Mouse (Mus musculus): ENCODE results near the gene Syt2. TPM values are rescaled to one million over a fixed set of nuclear protein-coding genes. Genes with fewer than 3 reads are reported as not detected.
A peak's percentile ranks its signal among the peaks of the same experiment; 100 is the strongest.

Syt2 gene
- polyA plus RNA-seq, 1 experiment from 2014 or later, result 0.12 TPM

DNA sequence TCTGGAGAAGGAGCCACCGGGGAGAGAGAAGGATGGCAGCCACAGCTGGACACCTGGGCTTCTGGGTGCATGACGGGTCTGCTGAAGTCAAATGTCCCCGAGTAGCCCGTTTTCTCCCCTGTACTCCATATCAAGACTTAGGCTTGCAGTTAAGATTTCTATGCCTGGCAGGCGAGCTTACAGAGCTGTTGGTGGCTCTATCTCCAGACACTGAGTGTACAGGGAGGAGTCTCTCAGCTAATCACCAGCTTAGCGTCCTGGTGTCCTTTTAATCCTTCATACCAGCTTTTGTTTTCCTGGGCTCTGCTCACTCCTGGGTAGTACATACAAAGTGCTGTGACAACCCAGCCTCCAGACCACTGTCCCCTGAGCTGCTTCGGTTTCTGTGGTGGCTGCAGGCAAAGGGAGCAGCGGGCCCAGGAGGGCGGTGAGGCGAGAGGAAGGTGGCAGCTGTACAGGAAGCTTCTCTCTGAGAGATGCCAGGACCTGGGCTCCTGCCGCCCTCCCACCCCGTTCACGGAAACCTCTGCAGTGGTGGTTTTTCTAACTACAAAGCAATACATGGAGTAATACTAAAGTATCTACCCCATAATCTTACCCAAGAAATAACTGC lies 131.6 kb downstream of the Syt2 start:
- no peak overlapping the region for H3K9ac ChIP-seq (ENCODE audit: low read depth, low read length)
- 0 out of 2 replicates have a peak, but pooled peaks cover 2% of the 10 kb centered on the region for H3K36me3 ChIP-seq (ENCODE audit: control insufficient read depth, insufficient read depth, low read length)
- no peak for DNase-seq (ENCODE audit: low spot score)
- H3K27ac ChIP-seq (ENCODE audit: low read depth, low read length), result no peak overlapping the region
- ATAC-seq (replicated peaks; ENCODE audit: low FRiP score), result 0 out of 2 replicates have a peak, but pooled peaks have one; percentile 23
- H3K9me3 ChIP-seq (ENCODE audit: control insufficient read depth, low read length), result no peaks in the 10 kb centered on the region
- peaks cover 8% of the 10 kb centered on the region for H3K4me1 ChIP-seq (replicated peaks; ENCODE audit: control insufficient read depth, insufficient read depth, low read length)
- H3K4me3 ChIP-seq (ENCODE audit: low read depth, low read length), result no peak overlapping the region
- no peaks in the 10 kb centered on the region for H3K27me3 ChIP-seq (replicated peaks; ENCODE audit: control insufficient read depth, insufficient read depth, low read length)
- WGBS, result 64% methylated on average over 13 of the region's 13 CpGs
- H3K4me2 ChIP-seq, result no peak overlapping the region

DNA sequence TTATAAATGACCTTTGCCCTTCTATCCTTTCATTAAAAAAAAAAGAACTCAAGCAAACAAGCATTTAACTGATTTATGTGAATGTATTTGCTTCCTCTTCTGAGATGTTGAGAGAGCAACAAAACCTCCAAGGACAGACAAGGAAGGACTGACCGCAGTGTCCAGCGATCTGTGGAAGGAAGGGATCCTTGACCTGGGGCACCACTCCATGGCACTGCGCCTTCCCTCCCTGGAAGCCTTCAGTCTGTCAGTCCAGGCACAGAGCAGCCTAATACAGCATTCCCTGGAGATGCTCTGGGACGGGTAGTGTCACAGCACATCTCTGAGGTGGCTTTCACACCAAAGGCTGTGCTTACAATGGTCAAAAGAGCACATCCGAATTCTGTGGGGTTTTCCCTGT lies 136.3 kb downstream of the Syt2 start:
- ATAC-seq (replicated peaks; ENCODE audit: low FRiP score) (no peak), DNase-seq (ENCODE audit: low spot score) (no peak)
- H3K4me2 ChIP-seq, result no peak overlapping the region
- no peaks in the 10 kb centered on the region for H3K9me3 ChIP-seq (ENCODE audit: control insufficient read depth, low read length)
- H3K4me3 ChIP-seq (ENCODE audit: low read depth, low read length), result no peak overlapping the region
- no peak overlapping the region for H3K27ac ChIP-seq (ENCODE audit: low read depth, low read length)
- H3K27me3 ChIP-seq (replicated peaks; ENCODE audit: control insufficient read depth, insufficient read depth, low read length), result no peaks in the 10 kb centered on the region
- H3K9ac ChIP-seq (ENCODE audit: low read depth, low read length), result no peak overlapping the region
- no peaks in the 10 kb centered on the region; the same call in 1 of the 2 replicates for H3K4me1 ChIP-seq (replicated peaks; ENCODE audit: control insufficient read depth, insufficient read depth, low read length)
- 83% methylated on average over 5 of the region's 5 CpGs for WGBS
- no peaks in the 10 kb centered on the region for H3K36me3 ChIP-seq (ENCODE audit: control insufficient read depth, insufficient read depth, low read length)

DNA sequence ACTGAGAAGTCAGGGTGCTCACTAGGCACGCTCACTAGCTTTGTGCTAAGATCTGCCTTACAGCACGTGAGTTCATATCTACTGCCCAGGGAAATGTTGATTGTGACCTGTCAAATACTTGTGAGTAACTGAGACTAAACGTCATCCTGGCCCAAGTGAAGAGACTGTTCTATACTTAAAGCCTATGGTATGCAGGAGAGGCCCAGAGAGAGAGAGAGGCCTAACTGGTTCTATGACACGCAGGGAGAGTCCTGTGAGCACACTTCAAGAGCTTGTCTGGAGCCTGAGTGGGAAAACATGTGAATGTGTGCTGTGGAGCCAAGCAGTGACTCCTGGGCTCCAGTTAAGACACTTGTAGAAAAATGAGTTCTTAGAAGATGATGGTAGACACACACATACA lies 137.5 kb downstream of the Syt2 start:
- Histone ChIP-seq H3K4me1 (replicated peaks; ENCODE audit: control insufficient read depth, insufficient read depth, low read length) (no peaks in the 10 kb centered on the region), H3K27ac (ENCODE audit: low read depth, low read length) (no peak overlapping the region), H3K36me3 (ENCODE audit: control insufficient read depth, insufficient read depth, low read length) (no peaks in the 10 kb centered on the region), H3K27me3 (replicated peaks; ENCODE audit: control insufficient read depth, insufficient read depth, low read length) (no peaks in the 10 kb centered on the region), H3K4me3 (ENCODE audit: low read depth, low read length) (no peak overlapping the region), H3K9me3 (ENCODE audit: control insufficient read depth, low read length) (no peaks in the 10 kb centered on the region), H3K9ac (ENCODE audit: low read depth, low read length) (no peak overlapping the region), H3K4me2 (no peak overlapping the region)
- 78% methylated on average over 4 of the region's 4 CpGs for WGBS
- DNase-seq (ENCODE audit: low spot score) (no peak), ATAC-seq (replicated peaks; ENCODE audit: low FRiP score) (no peak)

DNA sequence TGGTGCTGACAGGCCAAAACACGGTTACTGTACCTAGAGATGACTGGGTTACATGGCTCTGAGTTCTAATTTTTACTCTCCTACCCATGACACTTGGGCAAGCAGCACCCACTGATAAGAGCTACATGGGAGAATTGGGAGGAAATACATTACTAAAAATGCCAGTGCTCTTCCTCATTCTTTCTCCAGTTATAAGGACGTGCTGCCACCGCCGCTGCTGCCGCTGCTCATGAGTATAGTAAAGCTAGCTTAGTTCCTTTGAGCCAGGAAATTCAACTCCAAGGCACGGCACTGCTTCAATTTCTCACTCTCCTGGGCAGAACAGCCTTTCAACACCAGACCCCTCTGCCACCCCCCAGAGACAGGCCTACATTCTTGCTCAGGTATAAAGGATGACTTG lies 138.0 kb downstream of the Syt2 start:
- ATAC-seq (replicated peaks; ENCODE audit: low FRiP score) (no peak), DNase-seq (ENCODE audit: low spot score) (no peak)
- no peaks in the 10 kb centered on the region for H3K9me3 ChIP-seq (ENCODE audit: control insufficient read depth, low read length)
- no peak overlapping the region for H3K4me3 ChIP-seq (ENCODE audit: low read depth, low read length)
- H3K4me2 ChIP-seq, result no peak overlapping the region
- no peak overlapping the region for H3K9ac ChIP-seq (ENCODE audit: low read depth, low read length)
- no peaks in the 10 kb centered on the region for H3K4me1 ChIP-seq (replicated peaks; ENCODE audit: control insufficient read depth, insufficient read depth, low read length)
- WGBS, result 71% methylated on average over 6 of the region's 6 CpGs
- H3K27me3 ChIP-seq (replicated peaks; ENCODE audit: control insufficient read depth, insufficient read depth, low read length), result no peaks in the 10 kb centered on the region
- no peak overlapping the region for H3K27ac ChIP-seq (ENCODE audit: low read depth, low read length)
- no peaks in the 10 kb centered on the region for H3K36me3 ChIP-seq (ENCODE audit: control insufficient read depth, insufficient read depth, low read length)

DNA sequence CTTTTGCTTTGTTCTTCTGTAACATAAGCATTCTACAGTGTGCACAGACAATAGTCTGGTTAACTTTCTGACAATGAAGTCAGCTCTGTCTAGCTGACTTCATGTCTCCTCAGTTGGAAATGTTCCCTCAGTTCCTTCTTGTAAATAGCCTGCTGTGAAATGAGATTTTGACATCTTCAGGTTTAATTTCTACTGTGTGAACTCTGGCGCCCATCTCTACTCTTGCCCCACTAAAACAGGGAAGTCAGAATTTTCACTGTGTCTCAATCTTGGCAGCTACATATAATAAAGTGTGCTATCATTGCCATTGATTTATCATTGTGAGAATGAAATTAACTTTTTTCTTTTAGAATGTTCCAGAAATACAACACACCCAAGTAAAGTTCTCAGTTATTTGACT lies 138.4 kb downstream of the Syt2 start:
- H3K27ac ChIP-seq (ENCODE audit: low read depth, low read length), result no peak overlapping the region

DNA sequence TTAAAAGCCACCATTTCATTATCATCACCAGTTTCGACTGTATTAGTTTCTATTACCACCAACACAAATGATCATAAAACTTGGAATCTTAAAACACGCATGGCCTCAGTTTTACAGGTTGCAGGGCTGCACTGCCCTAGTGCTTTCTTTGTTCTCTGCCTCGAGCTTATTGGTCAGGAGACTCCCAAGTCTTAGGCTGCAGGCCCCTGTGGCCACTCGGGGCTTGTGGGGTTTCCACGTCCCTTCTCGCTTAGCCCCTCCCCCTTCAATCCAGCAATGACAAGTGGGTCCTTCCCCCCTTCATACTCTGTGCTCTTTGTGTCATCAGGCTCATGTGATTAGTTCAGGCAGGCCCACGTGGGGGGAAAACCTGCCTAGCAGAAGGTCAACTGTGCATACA lies 141.6 kb downstream of the Syt2 start:
- DNase-seq (ENCODE audit: low spot score), result no peak
- Histone ChIP-seq H3K9me3 (ENCODE audit: control insufficient read depth, low read length) (no peaks in the 10 kb centered on the region), H3K4me1 (replicated peaks; ENCODE audit: control insufficient read depth, insufficient read depth, low read length) (peaks cover 4% of the 10 kb centered on the region; the same call in 1 of the 2 replicates), H3K36me3 (ENCODE audit: control insufficient read depth, insufficient read depth, low read length) (no peaks in the 10 kb centered on the region), H3K4me3 (ENCODE audit: low read depth, low read length) (no peak overlapping the region), H3K4me2 (no peak overlapping the region), H3K27me3 (replicated peaks; ENCODE audit: control insufficient read depth, insufficient read depth, low read length) (no peaks in the 10 kb centered on the region), H3K9ac (ENCODE audit: low read depth, low read length) (no peak overlapping the region), H3K27ac (ENCODE audit: low read depth, low read length) (no peak overlapping the region)
- no peak for ATAC-seq (replicated peaks; ENCODE audit: low FRiP score)
- WGBS, result 63% methylated on average over 7 of the region's 7 CpGs

More for the DNA sequence above, 138.4 kb downstream of the Syt2 start:
- H3K4me3 ChIP-seq (ENCODE audit: low read depth, low read length), result no peak overlapping the region
- ATAC-seq (replicated peaks; ENCODE audit: low FRiP score), result no peak
- H3K36me3 ChIP-seq (ENCODE audit: control insufficient read depth, insufficient read depth, low read length), result no peaks in the 10 kb centered on the region
- H3K4me2 ChIP-seq, result no peak overlapping the region
- H3K27me3 ChIP-seq (replicated peaks; ENCODE audit: control insufficient read depth, insufficient read depth, low read length), result no peaks in the 10 kb centered on the region
- no peak overlapping the region for H3K9ac ChIP-seq (ENCODE audit: low read depth, low read length)
- DNase-seq (ENCODE audit: low spot score), result no peak
- WGBS, result 92% methylated on average over 1 of the region's 1 CpGs
- no peaks in the 10 kb centered on the region for H3K4me1 ChIP-seq (replicated peaks; ENCODE audit: control insufficient read depth, insufficient read depth, low read length)
- no peaks in the 10 kb centered on the region for H3K9me3 ChIP-seq (ENCODE audit: control insufficient read depth, low read length)

DNA sequence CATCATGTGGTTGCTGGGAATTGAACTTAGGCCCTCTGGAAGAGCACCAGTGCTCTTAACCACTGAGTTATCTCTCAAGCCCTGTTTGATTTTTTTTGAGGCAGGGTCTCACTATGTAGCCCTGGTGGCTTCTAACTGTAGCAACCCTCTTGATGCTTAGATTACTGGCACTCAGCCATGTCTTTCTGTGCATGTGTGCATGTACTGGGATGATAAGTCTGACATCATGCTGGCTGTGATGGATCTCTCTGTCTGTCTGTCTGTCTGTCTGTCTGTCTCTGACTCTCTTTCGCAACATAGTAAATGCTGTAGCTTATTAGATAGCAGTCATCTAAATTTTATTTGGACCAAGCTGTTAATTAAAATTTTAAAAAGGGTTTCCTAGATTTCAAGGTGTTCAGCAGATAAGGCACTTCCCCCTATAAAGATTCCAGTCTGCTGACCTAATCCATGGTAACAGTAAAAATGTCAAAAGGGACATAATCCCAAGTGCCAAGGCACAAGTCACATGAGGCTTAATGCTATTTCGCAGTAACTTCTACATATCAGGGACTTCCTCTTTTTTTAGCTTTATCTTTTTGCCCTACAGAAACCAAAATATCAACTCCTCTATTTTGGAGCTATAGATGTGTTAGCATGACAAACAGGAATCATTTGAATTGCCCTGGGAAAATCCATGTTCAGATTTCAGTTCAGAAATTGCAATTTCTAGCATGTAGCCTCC lies 144.4 kb downstream of the Syt2 start:
- H3K4me3 ChIP-seq (ENCODE audit: low read depth, low read length), result no peak overlapping the region
- ATAC-seq (replicated peaks; ENCODE audit: low FRiP score), result 0 out of 2 replicates have a peak, but pooled peaks have one; percentile 47
- no peak overlapping the region for H3K9ac ChIP-seq (ENCODE audit: low read depth, low read length)
- H3K27me3 ChIP-seq (replicated peaks; ENCODE audit: control insufficient read depth, insufficient read depth, low read length), result no peaks in the 10 kb centered on the region
- no peak overlapping the region for H3K27ac ChIP-seq (ENCODE audit: low read depth, low read length)
- no peaks in the 10 kb centered on the region for H3K9me3 ChIP-seq (ENCODE audit: control insufficient read depth, low read length)
- no peak for DNase-seq (ENCODE audit: low spot score)
- H3K36me3 ChIP-seq (ENCODE audit: control insufficient read depth, insufficient read depth, low read length), result no peaks in the 10 kb centered on the region
- peaks cover 4% of the 10 kb centered on the region; the same call in 1 of the 2 replicates for H3K4me1 ChIP-seq (replicated peaks; ENCODE audit: control insufficient read depth, insufficient read depth, low read length)
- H3K4me2 ChIP-seq, result no peak overlapping the region
- 72% methylated on average over 2 of the region's 2 CpGs for WGBS

DNA sequence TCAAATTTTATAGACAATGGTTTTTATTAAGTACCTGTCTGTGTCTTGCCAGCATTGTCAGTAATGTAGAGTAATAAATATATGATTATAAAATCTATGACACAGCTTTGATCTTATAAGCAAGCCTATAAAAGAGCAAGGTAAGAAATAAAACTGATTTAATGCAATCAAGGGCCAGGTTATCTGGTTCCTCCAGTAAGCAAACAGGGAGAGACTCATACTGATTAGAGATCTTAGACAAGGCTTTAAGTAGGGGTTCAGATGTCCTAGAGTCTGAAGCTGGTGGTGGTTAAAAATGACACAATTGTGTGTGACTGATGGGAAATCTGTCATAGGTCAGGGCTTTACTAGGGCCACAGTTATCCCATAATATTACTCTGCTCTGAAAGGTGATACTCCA lies 145.0 kb downstream of the Syt2 start:
- Histone ChIP-seq H3K9me3 (ENCODE audit: control insufficient read depth, low read length) (no peaks in the 10 kb centered on the region), H3K4me2 (no peak overlapping the region), H3K9ac (ENCODE audit: low read depth, low read length) (no peak overlapping the region), H3K4me1 (replicated peaks; ENCODE audit: control insufficient read depth, insufficient read depth, low read length) (peaks cover 4% of the 10 kb centered on the region; the same call in 1 of the 2 replicates), H3K4me3 (ENCODE audit: low read depth, low read length) (no peak overlapping the region), H3K27me3 (replicated peaks; ENCODE audit: control insufficient read depth, insufficient read depth, low read length) (no peaks in the 10 kb centered on the region), H3K27ac (ENCODE audit: low read depth, low read length) (no peak overlapping the region), H3K36me3 (ENCODE audit: control insufficient read depth, insufficient read depth, low read length) (no peaks in the 10 kb centered on the region)
- DNase-seq (ENCODE audit: low spot score), result no peak
- ATAC-seq (replicated peaks; ENCODE audit: low FRiP score), result no peak

DNA sequence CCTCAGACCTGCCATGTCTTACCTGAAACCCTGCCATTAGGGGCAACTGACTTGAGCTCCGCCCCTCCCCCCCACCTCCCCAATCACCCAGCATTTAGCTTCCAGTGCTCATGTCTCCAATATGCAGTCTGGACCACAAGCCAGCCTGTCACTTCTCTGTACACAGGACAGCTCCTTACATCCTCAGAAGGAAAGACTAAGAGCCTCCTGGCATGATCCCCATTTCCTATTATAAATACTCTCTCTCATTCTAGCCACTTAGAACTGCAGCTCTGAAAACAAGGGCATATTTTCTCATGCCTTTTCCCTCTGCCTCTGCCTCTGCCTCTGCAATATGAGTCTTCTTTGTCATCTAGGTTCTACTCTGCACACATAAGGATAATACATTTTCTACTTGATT lies 149.6 kb downstream of the Syt2 start:
- no peak overlapping the region for H3K27ac ChIP-seq (ENCODE audit: low read depth, low read length)
- ATAC-seq (replicated peaks; ENCODE audit: low FRiP score), result no peak
- H3K36me3 ChIP-seq (ENCODE audit: control insufficient read depth, insufficient read depth, low read length), result no peaks in the 10 kb centered on the region
- H3K27me3 ChIP-seq (replicated peaks; ENCODE audit: control insufficient read depth, insufficient read depth, low read length), result no peaks in the 10 kb centered on the region
- H3K9ac ChIP-seq (ENCODE audit: low read depth, low read length), result no peak overlapping the region
- WGBS, result 81% methylated on average over 1 of the region's 1 CpGs
- H3K4me3 ChIP-seq (ENCODE audit: low read depth, low read length), result no peak overlapping the region
- DNase-seq (ENCODE audit: low spot score), result no peak
- H3K4me2 ChIP-seq, result no peak overlapping the region
- no peaks in the 10 kb centered on the region for H3K4me1 ChIP-seq (replicated peaks; ENCODE audit: control insufficient read depth, insufficient read depth, low read length)
- H3K9me3 ChIP-seq (ENCODE audit: control insufficient read depth, low read length), result no peaks in the 10 kb centered on the region

All from liver, embryonic 11.5 days (tissue).